Mouse (Mus musculus) right cerebral cortex, adult 2 months (tissue): ENCODE measurements around the gene Abcc9.

ENCODE experiments used
- DNase-seq, 2 experiments: peaks; one replicate each; pipeline ENCODE4 v3.0.0; 2021 to 2022; ENCODE audit warnings: low spot score in 2 of 2

Abcc9 gene

DNA sequence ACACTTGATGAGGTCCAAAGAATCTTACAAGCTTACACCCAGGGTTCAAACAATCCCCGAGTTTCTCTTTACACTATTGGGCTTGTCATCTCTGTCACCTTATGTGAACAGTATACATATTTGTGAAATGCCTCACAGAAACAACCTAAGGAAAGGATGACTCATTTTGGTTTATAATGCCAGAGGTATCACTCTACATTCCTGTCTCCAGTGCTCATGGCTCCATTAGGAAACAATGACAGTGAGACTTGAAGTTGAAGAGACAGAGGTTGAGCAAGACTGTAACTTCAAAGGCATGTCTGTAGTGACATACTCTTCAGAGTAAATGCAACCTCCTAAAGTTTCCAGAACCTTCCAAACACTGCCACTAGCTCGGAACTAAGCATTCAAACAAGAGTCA is 153.7 kb downstream of the Abcc9 start:
- no peak for DNase-seq

DNA sequence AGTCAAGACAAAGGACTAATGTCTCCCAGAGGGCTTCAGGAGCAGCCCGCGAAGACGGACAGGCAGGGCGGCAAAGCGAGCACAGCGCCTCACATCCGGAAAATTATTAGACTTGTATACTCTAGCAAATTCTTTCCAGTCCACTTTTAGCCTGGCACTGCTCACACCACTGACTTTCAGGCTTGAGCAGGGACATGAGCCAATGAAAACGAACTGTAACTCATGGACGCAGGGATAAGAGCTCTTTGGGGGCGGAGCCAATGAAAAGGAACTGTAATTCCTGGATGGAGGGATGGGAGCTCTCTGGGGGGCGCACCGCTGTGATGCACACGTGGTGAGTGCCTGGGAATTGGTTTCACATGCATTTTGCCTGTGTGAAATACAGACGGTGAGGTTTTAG is 157.0 kb downstream of the Abcc9 start:
- no peak for DNase-seq

DNA sequence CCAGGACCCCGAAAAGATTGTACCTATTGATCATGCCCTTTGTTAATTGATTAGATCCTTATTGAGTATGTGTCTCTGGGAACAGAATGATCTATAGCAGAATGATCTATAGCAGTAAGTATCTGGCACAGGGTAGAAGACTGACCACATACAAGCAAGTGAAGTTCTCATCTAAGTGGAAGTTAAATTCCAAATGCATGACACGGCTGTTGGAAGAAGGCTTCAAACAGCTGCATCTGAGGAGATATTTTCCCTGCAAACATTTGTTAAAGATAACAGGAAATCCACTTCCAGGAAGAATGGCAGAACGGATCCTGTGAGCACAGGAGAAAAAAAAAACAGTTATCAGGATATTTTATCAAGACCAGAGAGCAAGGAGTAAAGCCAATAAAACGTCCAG is 158.5 kb downstream of the Abcc9 start:
- no peak for DNase-seq

- DNase-seq, result no peak
These were observed 159.3 kb downstream of the Abcc9 start for GRCm38 (mm10) chr6:142542800-142543175.

DNA sequence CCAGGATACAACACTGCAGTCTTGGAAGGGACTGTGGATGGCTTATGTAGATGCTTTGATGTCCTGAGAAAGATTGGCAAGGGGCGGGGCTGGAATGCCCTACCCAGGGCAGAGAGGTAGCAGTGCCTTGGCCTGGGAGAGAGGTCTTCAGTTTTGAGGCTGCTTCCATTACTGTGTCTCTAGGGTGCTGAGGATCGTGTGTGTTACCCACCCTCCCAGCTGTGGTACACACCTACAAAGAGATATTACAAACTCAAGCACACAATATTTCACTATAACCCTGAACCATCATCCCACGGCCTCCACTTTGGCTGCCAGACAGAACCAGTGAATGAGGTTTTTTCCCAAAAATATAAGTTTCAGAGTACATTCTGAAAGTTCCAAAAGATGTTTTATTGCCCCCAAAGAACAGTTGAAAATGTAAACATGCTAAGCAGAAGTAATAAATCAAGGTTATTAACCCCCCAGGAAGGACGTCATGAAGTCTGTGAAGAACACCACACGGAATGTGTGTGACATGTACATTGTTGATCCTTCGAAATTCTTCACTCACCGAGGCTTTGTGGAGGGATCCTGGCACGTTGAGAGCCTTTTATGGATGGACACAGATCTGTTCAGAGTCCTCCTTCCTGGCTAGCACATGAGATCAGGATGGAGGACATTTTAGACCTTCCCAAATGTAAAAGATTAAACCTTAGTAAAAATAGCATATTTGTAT is 159.9 kb downstream of the Abcc9 start:
- DNase-seq, result no peak

GRCm38 (mm10) chr6:142540561-142541160 is 161.5 kb downstream of the Abcc9 start:
- DNase-seq, result no peak

- no peak for DNase-seq
These were observed 162.0 kb downstream of the Abcc9 start for GRCm38 (mm10) chr6:142540131-142540530.

GRCm38 (mm10) chr6:142538503-142538902 is 163.6 kb downstream of the Abcc9 start:
- no peak for DNase-seq
